In the genomic region with DNA sequence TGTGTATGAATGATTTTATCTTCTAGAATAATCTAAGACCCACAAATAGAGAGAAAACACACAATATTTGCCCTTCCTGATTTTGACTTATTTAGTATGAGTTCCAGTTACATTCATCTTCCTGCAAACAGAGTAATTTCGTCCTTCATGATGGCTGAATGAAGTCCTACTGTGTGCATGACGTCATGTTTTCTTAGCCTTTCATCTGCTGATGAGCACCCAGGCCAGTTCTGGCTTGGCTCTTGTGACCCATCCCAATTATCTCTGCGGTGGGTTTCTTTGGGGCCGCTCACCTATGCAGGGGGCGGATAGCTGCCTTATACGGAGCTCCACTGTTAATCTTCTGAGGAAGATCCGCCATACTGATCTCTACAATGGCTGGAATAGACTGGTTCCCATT, we compare ENCODE assay signal across 20 mouse cellular contexts. TPM values are rescaled to one million over a fixed set of nuclear protein-coding genes. Genes with fewer than 3 reads are reported as not detected.
A peak's percentile ranks its signal among the peaks of the same experiment; 100 is the strongest.
DNase-seq lines count a peak whose midpoint lies in the region; TF ChIP-seq lines count a peak whose summit lies in the region.
"Had no signal": no experiment of that assay in that cellular context is flagged by ENCODE, and none has a peak within 500 bp of the region (broad histone marks: within the 10 kb centered on the region; RNA-seq: fewer than 3 reads in every experiment).

No protein-coding gene starts in this region.

- no peaks in the 10 kb centered on the region for H3K36me3 ChIP-seq in CH12.LX (replicated peaks in 1 of 2; ENCODE audit: control insufficient read depth in 1 of 2, insufficient read depth in 1 of 2, low read length in 1 of 2)
- peaks cover 0 to under 1% of the 10 kb centered on the region in 2 experiments; a peak in 1 of 4 replicates for H3K36me3 ChIP-seq in MEL (ENCODE audit: control insufficient read depth in 1 of 2, insufficient read depth in 2 of 2, low read length in 2 of 2)
- H3K36me3 ChIP-seq in forebrain, embryonic 10.5 days (replicated peaks): no peaks in the 10 kb centered on the region
- H3K36me3 ChIP-seq: G1E had no signal

- H3K4me2 ChIP-seq in CH12.LX (ENCODE audit: insufficient read depth, low read depth, poor library complexity, severe bottlenecking): no peak overlapping the region

- H3K9ac ChIP-seq in CH12.LX (ENCODE audit: insufficient read depth, low read depth) (no peak overlapping the region), MEL (ENCODE audit: control insufficient read depth, low read depth, low read length, poor library complexity, severe bottlenecking) (no peak overlapping the region)

- peaks cover 2% of the 10 kb centered on the region for H3K27me3 ChIP-seq in CH12.LX (replicated peaks)
- H3K27me3 ChIP-seq in MEL (ENCODE audit: control insufficient read depth in 1 of 2, insufficient read depth in 2 of 2, low read length in 2 of 2): no peaks in the 10 kb centered on the region
- peaks cover 55% of the 10 kb centered on the region for H3K27me3 ChIP-seq in forebrain, embryonic 10.5 days (ENCODE audit: poor library complexity, severe bottlenecking)
- H3K27me3 ChIP-seq: Patski had no signal

- H3K9me3 ChIP-seq in CH12.LX (replicated peaks; ENCODE audit: low read length): no peaks in the 10 kb centered on the region
- no peaks in the 10 kb centered on the region for H3K9me3 ChIP-seq in MEL (replicated peaks; ENCODE audit: insufficient read depth, low read length)
- H3K9me3 ChIP-seq in forebrain, embryonic 10.5 days: no peaks in the 10 kb centered on the region
- H3K9me3 ChIP-seq: G1E had no signal

- no peak for TF ChIP-seq EP300 in CH12.LX (IDR thresholded peaks at IDR 0.05; ENCODE audit: low read length)
- no peak for TF ChIP-seq EP300 in MEL (IDR thresholded peaks at IDR 0.05; ENCODE audit: low read depth in 1 of 2, low read length in 2 of 2)

- in situ Hi-C loops in CH12.LX (cut with MboI; ENCODE audit: low pct_ligation_motif_present, low pct_unique_long_range_greater_than_20kb, low sequenced_read_pairs): no loop called here

- TF ChIP-seq POLR2A in CH12.LX (IDR thresholded peaks at IDR 0.05; ENCODE audit: low read depth, low read length): no peak
- no peak for TF ChIP-seq POLR2A in MEL (IDR thresholded peaks at IDR 0.05; ENCODE audit: control insufficient read depth in 1 of 2, insufficient read depth in 1 of 2, low read depth in 1 of 2, low read length in 2 of 2, poor library complexity in 1 of 2)

- H3K27ac ChIP-seq in CH12.LX (ENCODE audit: insufficient read depth, low read depth) (no peak overlapping the region), MEL (ENCODE audit: control insufficient read depth, low read depth, low read length) (no peak overlapping the region)
- no peak overlapping the region for H3K27ac ChIP-seq in forebrain, embryonic 10.5 days

- H3K4me1 ChIP-seq in CH12.LX (ENCODE audit: control insufficient read depth in 1 of 2, insufficient read depth in 2 of 2): no peaks in the 10 kb centered on the region
- no peaks in the 10 kb centered on the region; a peak in 1 of 4 replicates for H3K4me1 ChIP-seq in MEL (ENCODE audit: control insufficient read depth in 1 of 2, insufficient read depth in 2 of 2, low read length in 2 of 2)
- peaks cover 52% of the 10 kb centered on the region for H3K4me1 ChIP-seq in forebrain, embryonic 10.5 days

- H3K4me3 ChIP-seq in CH12.LX (replicated peaks in 1 of 3; ENCODE audit: low read depth in 2 of 3, low read length in 2 of 3, poor library complexity in 1 of 3): no peak overlapping the region
- H3K4me3 ChIP-seq in MEL (ENCODE audit: control insufficient read depth in 1 of 2, insufficient read depth in 1 of 2, low read depth in 2 of 2, low read length in 2 of 2): no peak overlapping the region
- H3K4me3 ChIP-seq in forebrain, embryonic 10.5 days: no peak overlapping the region

- 87% methylated on average over 7 of the region's 7 CpGs for WGBS in forebrain, embryonic 10.5 days

- TF ChIP-seq CTCF in CH12.LX (conservative IDR thresholded peaks at IDR 0.05 in 1 of 2, IDR thresholded peaks at IDR 0.05 in 1 of 2; ENCODE audit: low read depth in 2 of 2, low read length in 2 of 2): no peak
- TF ChIP-seq CTCF in MEL (IDR thresholded peaks at IDR 0.05 in 2 of 3, conservative IDR thresholded peaks at IDR 0.05 in 1 of 3; ENCODE audit: control insufficient read depth in 1 of 3, insufficient read depth in 1 of 3, low read depth in 2 of 3, low read length in 3 of 3, poor library complexity in 1 of 3, severe bottlenecking in 1 of 3): no peak

- intact Hi-C loops in heart, postnatal 10 days (cut with DNase I): no loop called here

- dilution Hi-C loops in CH12.LX (cut with MboI; ENCODE audit: extremely low pct_ligation_motif_present, extremely low pct_unique_long_range_greater_than_20kb, low sequenced_read_pairs): no loop called here

- peak; percentile 55 for DNase-seq in heart, adult 11 months
- no peak for DNase-seq in heart, postnatal 10 days
- no peak for DNase-seq in CH12.LX (ENCODE audit: extremely low read depth)
- no peak for DNase-seq in MEL (ENCODE audit: low read depth, low spot score)
- no peak for DNase-seq in forebrain, embryonic 10.5 days (ENCODE audit: extremely low spot score, low spot score)
- DNase-seq in kidney, postnatal 10 days: no peak
- DNase-seq: adrenal gland, adult 2 months; adrenal gland, adult 8-10 months; adrenal gland, postnatal 10 days; adrenal gland, postnatal 14 days; adrenal gland, postnatal 25 days; adrenal gland, postnatal 36 days; B cell, adult 2 months; cerebellum, adult 11 months; cerebellum, adult 11-12 months; cerebellum, adult 18-20 months; cerebellum, adult 2 months; cerebellum, adult 8-10 months had no signal

- H3K79me2 ChIP-seq in CH12.LX (replicated peaks; ENCODE audit: control insufficient read depth, extremely low read depth, insufficient read depth, poor library complexity, severe bottlenecking) (no peaks in the 10 kb centered on the region), MEL (ENCODE audit: control insufficient read depth, insufficient read depth, low read length, poor library complexity) (no peaks in the 10 kb centered on the region)

- TF ChIP-seq RAD21 in CH12.LX (IDR thresholded peaks at IDR 0.05; ENCODE audit: low read depth, low read length) (no peak), MEL (IDR thresholded peaks at IDR 0.05; ENCODE audit: low read depth, low read length) (no peak)

TF ChIP-seq in CH12.LX, 34 proteins besides CTCF, POLR2A, EP300 and RAD21:
- 0 out of 2 replicates have a peak, but pooled peaks have one; percentile 11 for TF ChIP-seq ZKSCAN1 (IDR thresholded peaks at IDR 0.05; ENCODE audit: borderline replicate concordance, low read depth, low read length)
- no peak for TF ChIP-seq ELF1 (IDR thresholded peaks at IDR 0.05; ENCODE audit: low read depth, low read length)
- TF ChIP-seq CHD2 (IDR thresholded peaks at IDR 0.05; ENCODE audit: low read length): no peak

TF ChIP-seq in MEL, 35 proteins besides CTCF, POLR2A, EP300 and RAD21:
- no peak for TF ChIP-seq ELF1 (IDR thresholded peaks at IDR 0.05; ENCODE audit: low read depth, low read length)
- TF ChIP-seq ZKSCAN1 (IDR thresholded peaks at IDR 0.05; ENCODE audit: low read depth, low read length): peak; percentile 56; the same call in 1 of the 2 replicates

RNA-seq across cellular contexts. Expression of a gene that starts 37.6 kb away (rescaled TPM):
- total RNA-seq in heart, postnatal 10 days (2021): 100 to 1,000 TPM; 127 to 146 TPM
- total RNA-seq in CH12.LX (2012; rRNA removed) (0.04 TPM in 1 of 2 replicates, not detected in the other), CH12.LX (2014; rRNA removed) (0.11 and 0.22 TPM in 2 replicates), MEL (2012; rRNA removed) (14.1 and 14.8 TPM in 2 replicates)
- polyA plus RNA-seq in CH12.LX (2012; ENCODE audit: insufficient read length, low read depth) (not detected in 2 replicates), MEL (2012; ENCODE audit: insufficient read depth in 1 of 2, insufficient read length in 2 of 2, low read depth in 1 of 2, low replicate concordance in 2 of 2, missing spikeins in 1 of 2) (100 to 1,000 TPM in 1 of 2 experiments, 10 to 100 TPM in 1; 22.3 to 120 TPM)
- 7.0 and 7.3 TPM in 2 replicates for polyA plus RNA-seq in forebrain, embryonic 10.5 days (2016; fragmentation: Nextera tagmentation; extraction: Ambion mirVana)
- polyA plus RNA-seq: G1E, Patski had no signal

Comparison
In these comparisons a context has a peak if more than half of its experiments do, and no peak if none do; other contexts are left out.
1. RNA of a gene that starts 37.6 kb away (total RNA-seq): 127 to 146 TPM in heart, postnatal 10 days and 14.1 to 14.8 TPM in MEL; 0.04 to 0.22 TPM in CH12.LX; every median in the first group is over 10 times any median in the second.